Mouse (Mus musculus) forebrain, embryonic 13.5 days (tissue): ENCODE measurements at regions not wholly inside any gene's neighbourhood (a gene's known extent, or its start where the extent isn't known, plus 50 kb on each side); places are given as distances from the start of the nearest gene placed in this dataset.

Experiments
- ATAC-seq: fragments of 200-750 bp; cut with Nextera tagmentation; 2 replicates; pipeline ENCODE4 v1.8.0; 2017
- H3K27ac ChIP-seq: fragments of 300-500 bp; sonication (generic); 2 replicates; pipeline ENCODE4 v1.5.1; 2015; ENCODE audit warnings: inconsistent platforms, mild to moderate bottlenecking, moderate library complexity
- H3K27me3 ChIP-seq: fragments of 300-500 bp; sonication (generic); 2 replicates; pipeline ENCODE4 v1.6.1; 2015; ENCODE audit warnings: mild to moderate bottlenecking, inconsistent platforms
- H3K36me3 ChIP-seq: fragments of 300-500 bp; sonication (generic); 2 replicates; pipeline ENCODE4 v1.6.1; 2015; ENCODE audit warnings: mild to moderate bottlenecking, inconsistent platforms; ENCODE audit not compliant: poor library complexity, severe bottlenecking
- H3K4me1 ChIP-seq: fragments of 300-500 bp; sonication (generic); 2 replicates; pipeline ENCODE4 v1.6.1; 2015; ENCODE audit warnings: inconsistent platforms
- H3K4me2 ChIP-seq: fragments of 300-500 bp; sonication (generic); 2 replicates; pipeline ENCODE4 v1.6.1; 2015; ENCODE audit warnings: inconsistent platforms, mild to moderate bottlenecking, moderate library complexity
- H3K4me3 ChIP-seq: fragments of 300-500 bp; sonication (generic); 2 replicates; pipeline ENCODE4 v1.5.1; 2015; ENCODE audit warnings: mild to moderate bottlenecking, inconsistent platforms
- H3K9ac ChIP-seq: fragments of 300-500 bp; sonication (generic); 2 replicates; pipeline ENCODE4 v1.6.1; 2015; ENCODE audit warnings: mild to moderate bottlenecking, inconsistent platforms
- H3K9me3 ChIP-seq: fragments of 300-500 bp; sonication (generic); replicated peaks from 2 replicates; pipeline ENCODE4 v1.6.1; 2016; ENCODE audit warnings: inconsistent platforms
- WGBS: fragments of 180-500 bp; shearing (Covaris S2); methylation state at CpG from one replicate; pipeline ENCODE4 v1.1.7; 2015; 5-methylcytosine and 5-hydroxymethylcytosine counted together

- ATAC-seq, result no peak
- no peak overlapping the region for H3K27ac ChIP-seq
- H3K27me3 ChIP-seq, result no peaks in the 10 kb centered on the region
- H3K4me3 ChIP-seq, result no peak overlapping the region
- no peaks in the 10 kb centered on the region for H3K4me1 ChIP-seq
- H3K9me3 ChIP-seq, result no peaks in the 10 kb centered on the region
- no peak overlapping the region for H3K4me2 ChIP-seq
- no peaks in the 10 kb centered on the region for H3K36me3 ChIP-seq
- H3K9ac ChIP-seq, result no peak overlapping the region
- 87% methylated on average over 5 of the region's 5 CpGs for WGBS
Observed at GRCm38 (mm10) chr10:105933309-105933708, 92.1 kb upstream of the Mettl25 start.

DNA sequence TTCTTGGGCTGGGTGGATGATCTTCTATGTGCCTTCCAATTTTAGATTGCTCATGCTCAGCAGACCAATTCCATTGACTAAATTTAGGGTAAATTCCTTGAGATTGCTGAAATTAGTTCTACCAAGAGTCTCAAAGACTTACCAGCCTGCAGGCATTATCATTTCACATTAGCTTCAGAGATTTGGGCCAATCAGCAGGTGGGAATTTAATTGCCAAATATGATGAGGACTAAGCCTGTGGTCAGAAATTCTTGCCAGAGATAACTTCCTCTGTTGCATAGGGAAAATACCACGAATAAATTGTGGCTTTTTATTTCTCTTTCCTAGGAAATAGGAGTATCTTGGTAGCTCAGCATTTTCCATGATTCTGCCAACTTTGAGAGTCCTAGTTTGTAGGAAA, 91.6 kb upstream of the Mettl25 start:
- H3K9ac ChIP-seq, result no peak overlapping the region
- H3K27me3 ChIP-seq, result no peaks in the 10 kb centered on the region
- H3K36me3 ChIP-seq, result no peaks in the 10 kb centered on the region
- no peak overlapping the region for H3K4me2 ChIP-seq
- 0 out of 2 replicates have a peak, but pooled peaks cover under 1% of the 10 kb centered on the region for H3K4me1 ChIP-seq
- no peak overlapping the region for H3K27ac ChIP-seq
- no peak overlapping the region for H3K4me3 ChIP-seq
- WGBS, result 59% methylated on average over 1 of the region's 1 CpGs
- no peak for ATAC-seq
- no peaks in the 10 kb centered on the region for H3K9me3 ChIP-seq

GRCm38 (mm10) chr10:105927596-105927995, 86.4 kb upstream of the Mettl25 start:
- Histone ChIP-seq H3K27ac (no peak overlapping the region), H3K27me3 (no peaks in the 10 kb centered on the region), H3K9ac (no peak overlapping the region), H3K36me3 (no peaks in the 10 kb centered on the region), H3K4me1 (peaks cover 17% of the 10 kb centered on the region), H3K9me3 (no peaks in the 10 kb centered on the region), H3K4me2 (no peak overlapping the region), H3K4me3 (no peak overlapping the region)
- WGBS, result 53% methylated on average over 3 of the region's 3 CpGs
- no peak for ATAC-seq

- Histone ChIP-seq H3K27me3 (no peaks in the 10 kb centered on the region), H3K4me3 (no peak overlapping the region), H3K27ac (no peak overlapping the region), H3K9ac (no peak overlapping the region), H3K4me2 (no peak overlapping the region), H3K4me1 (peaks cover 17% of the 10 kb centered on the region), H3K9me3 (no peaks in the 10 kb centered on the region), H3K36me3 (no peaks in the 10 kb centered on the region)
- ATAC-seq, result peak; percentile 93
- 20% methylated on average over 4 of the region's 4 CpGs for WGBS
Observed at GRCm38 (mm10) chr10:105926912-105927238, 85.7 kb upstream of the Mettl25 start.

DNA sequence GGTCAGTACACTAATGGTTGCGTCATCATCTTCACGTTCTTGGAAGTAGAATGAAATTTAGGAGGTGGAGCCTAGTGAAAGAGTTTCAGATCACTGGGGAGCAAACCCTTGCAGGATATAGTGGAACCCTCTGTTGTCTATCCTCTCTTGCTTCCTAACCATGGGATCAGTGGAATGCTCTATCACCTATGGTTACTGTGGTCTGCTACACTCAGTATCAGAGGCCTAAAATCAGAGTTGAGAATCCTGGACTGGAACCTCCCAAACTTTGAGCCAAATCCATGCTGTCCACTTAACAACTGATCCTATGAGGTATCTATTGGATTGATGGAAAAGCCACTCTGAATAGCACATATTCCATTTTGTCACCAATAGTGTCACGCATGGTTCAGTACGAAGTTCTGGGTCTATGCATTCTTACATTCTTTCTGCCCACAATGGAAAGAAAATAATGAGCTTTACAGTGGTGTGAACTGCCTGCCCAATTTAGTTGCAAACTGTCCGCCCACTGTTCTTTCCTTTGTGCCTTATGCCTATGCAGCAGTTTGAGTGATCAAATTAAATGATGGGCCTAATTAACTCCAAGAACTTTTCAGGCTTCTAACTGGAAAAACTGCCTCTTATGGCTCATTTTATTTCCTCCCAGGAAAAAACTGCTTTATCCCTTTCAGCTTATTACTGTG, 85.2 kb upstream of the Mettl25 start:
- WGBS, result 49% methylated on average over 5 of the region's 5 CpGs
- Histone ChIP-seq H3K4me2 (no peak overlapping the region), H3K36me3 (no peaks in the 10 kb centered on the region), H3K4me1 (peaks cover 17% of the 10 kb centered on the region), H3K4me3 (no peak overlapping the region), H3K9ac (no peak overlapping the region), H3K9me3 (no peaks in the 10 kb centered on the region), H3K27me3 (no peaks in the 10 kb centered on the region), H3K27ac (no peak overlapping the region)
- ATAC-seq, result peak; percentile 94

- Histone ChIP-seq H3K36me3 (no peaks in the 10 kb centered on the region), H3K9ac (no peak overlapping the region), H3K9me3 (no peaks in the 10 kb centered on the region), H3K4me3 (no peak overlapping the region), H3K4me2 (no peak overlapping the region), H3K27ac (no peak overlapping the region), H3K4me1 (no peaks in the 10 kb centered on the region), H3K27me3 (no peaks in the 10 kb centered on the region)
- ATAC-seq, result 0 out of 2 replicates have a peak, but pooled peaks have one; percentile 50
- 29% methylated on average over 1 of the region's 1 CpGs for WGBS
Observed at GRCm38 (mm10) chr10:105899677-105900076, 58.5 kb upstream of the Mettl25 start.

GRCm38 (mm10) chr10:105899225-105899624, 58.0 kb upstream of the Mettl25 start:
- ATAC-seq, result no peak
- H3K4me1 ChIP-seq, result no peaks in the 10 kb centered on the region

More at GRCm38 (mm10) chr10:105899225-105899624, 58.0 kb upstream of the Mettl25 start:
- WGBS, result 71% methylated on average over 4 of the region's 4 CpGs
- H3K27me3 ChIP-seq, result no peaks in the 10 kb centered on the region
- no peak overlapping the region for H3K4me3 ChIP-seq
- no peak overlapping the region for H3K27ac ChIP-seq
- no peak overlapping the region for H3K4me2 ChIP-seq
- no peak overlapping the region for H3K9ac ChIP-seq
- no peaks in the 10 kb centered on the region for H3K36me3 ChIP-seq
- H3K9me3 ChIP-seq, result no peaks in the 10 kb centered on the region
